Mouse (Mus musculus): ENCODE results near the gene Mia. TPM values are rescaled to one million over a fixed set of nuclear protein-coding genes. Genes with fewer than 3 reads are reported as not detected.

The Mia gene
- polyA plus RNA-seq, 1 experiment from 2014 or later, result 11.1 TPM

DNA sequence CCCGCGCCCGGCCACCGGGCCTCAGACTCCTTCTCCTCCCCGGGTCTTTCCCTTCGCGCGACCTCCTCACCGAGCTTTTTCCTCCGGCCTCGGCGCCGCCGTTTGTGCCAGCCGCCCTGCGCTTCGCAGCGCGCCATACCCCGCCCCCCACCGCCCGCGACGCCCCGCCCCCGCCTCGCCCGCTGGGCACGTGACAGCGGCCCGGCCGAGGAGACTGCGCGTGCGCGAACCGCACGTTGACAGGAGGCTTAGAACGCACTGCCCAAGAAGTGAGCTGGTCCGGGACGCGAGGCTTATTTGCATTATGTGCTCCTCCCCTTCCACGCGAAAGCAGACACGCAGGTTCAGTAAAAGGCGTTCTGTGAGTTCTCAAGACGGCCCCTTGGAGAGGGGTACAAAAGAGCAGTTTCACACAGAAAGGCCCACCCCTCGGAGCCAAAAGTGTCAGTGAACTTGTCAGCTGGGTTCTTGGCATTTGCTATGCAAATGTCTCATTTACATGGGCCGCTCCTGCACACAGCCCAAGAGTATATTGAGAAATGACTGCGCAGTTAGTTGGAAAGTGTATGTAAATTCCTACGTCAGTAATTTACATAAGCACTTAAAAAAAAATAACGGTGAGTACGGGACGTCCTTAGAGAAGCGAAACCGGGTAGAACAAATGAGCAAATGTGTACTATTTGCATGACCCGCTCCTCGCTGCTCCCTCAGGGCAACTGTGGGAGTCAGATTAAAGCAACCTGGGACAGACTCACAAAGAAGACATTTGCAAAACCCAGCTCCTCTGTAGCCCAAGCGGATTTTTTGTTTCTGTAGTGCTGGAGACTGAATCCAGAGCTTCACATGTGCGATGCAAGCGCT lies 14.1 kb downstream of the Mia start, which contains the start of gene Egln2:
Egln2 (minus strand) TSS at position 189 of the 861 bp plus-strand sequence.
- peak within 1 kb of the TSS; percentile 72 for H3K4me3 ChIP-seq (ENCODE audit: low read depth, low read length)
- WGBS, result 1% methylated on average over 60 of the region's 61 CpGs

DNA sequence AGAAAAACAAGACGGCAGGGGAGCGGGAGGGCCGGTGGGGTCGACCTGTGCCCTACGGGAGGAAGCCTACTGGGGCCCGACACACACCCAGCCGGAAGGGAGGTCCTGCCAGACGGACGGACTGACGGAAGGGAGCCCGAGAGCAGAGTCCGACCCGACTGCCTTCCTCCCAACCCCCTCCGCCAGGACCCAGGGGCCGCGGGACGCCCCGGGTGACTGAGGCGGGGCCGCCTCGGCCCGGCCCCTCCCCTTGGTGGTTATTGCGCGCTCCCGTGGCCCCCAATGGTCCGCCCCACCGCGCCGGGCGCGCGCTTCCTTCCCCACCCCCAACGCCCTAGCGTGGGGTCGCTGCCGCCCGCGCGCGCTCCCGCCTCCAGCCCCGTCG lies 14.7 kb downstream of the Mia start:
- WGBS, result 1% methylated on average over 25 of the region's 43 CpGs
- Histone ChIP-seq H3K4me2 (ENCODE audit: low read length) (peak overlapping the region; percentile 89), H3K9me3 (ENCODE audit: control insufficient read depth, low read length) (no peaks in the 10 kb centered on the region), H3K4me3 (ENCODE audit: low read depth, low read length) (peak overlapping the region; percentile 72), H3K9ac (ENCODE audit: low read length) (peak overlapping the region; percentile 87), H3K27ac (ENCODE audit: low read depth) (peak overlapping the region; percentile 98), H3K36me3 (ENCODE audit: control insufficient read depth, insufficient read depth, low read length) (peaks cover 43% of the 10 kb centered on the region), H3K4me1 (replicated peaks; ENCODE audit: control insufficient read depth, insufficient read depth, low read length) (peaks cover 35% of the 10 kb centered on the region), H3K27me3 (replicated peaks; ENCODE audit: control insufficient read depth, insufficient read depth, low read length) (no peaks in the 10 kb centered on the region)
- DNase-seq (ENCODE audit: low spot score) (no peak), ATAC-seq (replicated peaks; ENCODE audit: low FRiP score, low TSS enrichment, low read depth) (peak; percentile 84)

More for the DNA sequence above, 14.1 kb downstream of the Mia start, which contains the start of gene Egln2:
- H3K27ac ChIP-seq (ENCODE audit: low read depth), result peak within 1 kb of the TSS; percentile 98
- peak within 1 kb of the TSS; percentile 87 for H3K9ac ChIP-seq (ENCODE audit: low read length)
- H3K36me3 ChIP-seq (ENCODE audit: control insufficient read depth, insufficient read depth, low read length), result peaks cover 47% of the 10 kb centered on the region
- no peaks in the 10 kb centered on the region for H3K9me3 ChIP-seq (ENCODE audit: control insufficient read depth, low read length)
- H3K4me2 ChIP-seq (ENCODE audit: low read length), result peak within 1 kb of the TSS; percentile 89
- DNase-seq (ENCODE audit: low spot score), result peak; percentile 96
- peak; percentile 87 for ATAC-seq (replicated peaks; ENCODE audit: low FRiP score, low TSS enrichment, low read depth)
- peaks cover 35% of the 10 kb centered on the region for H3K4me1 ChIP-seq (replicated peaks; ENCODE audit: control insufficient read depth, insufficient read depth, low read length)
- no peaks in the 10 kb centered on the region for H3K27me3 ChIP-seq (replicated peaks; ENCODE audit: control insufficient read depth, insufficient read depth, low read length)

DNA sequence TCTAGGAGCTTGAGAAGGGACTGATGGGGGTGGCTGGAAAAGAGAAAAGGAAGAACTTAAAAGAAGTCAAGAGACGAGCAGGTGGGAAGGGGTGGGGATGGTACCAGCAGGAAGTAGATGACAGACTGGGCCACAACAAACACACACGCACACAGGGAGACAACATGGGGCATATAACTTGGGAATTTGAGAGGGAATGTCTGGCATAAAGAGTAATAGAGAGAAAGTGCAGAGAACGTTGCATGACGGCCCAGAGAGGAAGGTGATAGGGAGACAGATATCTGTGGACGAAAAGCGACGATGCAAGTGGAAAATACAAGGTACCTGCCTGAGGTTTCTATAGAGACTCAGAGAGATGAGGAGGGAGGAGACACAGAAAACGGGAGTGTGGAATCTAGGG lies 15.3 kb downstream of the Mia start:
- ATAC-seq (replicated peaks; ENCODE audit: low FRiP score, low TSS enrichment, low read depth) (no peak), DNase-seq (ENCODE audit: low spot score) (no peak)
- peak overlapping the region; percentile 72 for H3K4me3 ChIP-seq (ENCODE audit: low read depth, low read length)
- no peaks in the 10 kb centered on the region for H3K9me3 ChIP-seq (ENCODE audit: control insufficient read depth, low read length)
- no peaks in the 10 kb centered on the region for H3K27me3 ChIP-seq (replicated peaks; ENCODE audit: control insufficient read depth, insufficient read depth, low read length)
- H3K27ac ChIP-seq (ENCODE audit: low read depth), result peak overlapping the region; percentile 98
- peak overlapping the region; percentile 87 for H3K9ac ChIP-seq (ENCODE audit: low read length)
- WGBS, result 2% methylated on average over 8 of the region's 8 CpGs
- peak overlapping the region; percentile 89 for H3K4me2 ChIP-seq (ENCODE audit: low read length)
- H3K4me1 ChIP-seq (replicated peaks; ENCODE audit: control insufficient read depth, insufficient read depth, low read length), result peaks cover 35% of the 10 kb centered on the region
- H3K36me3 ChIP-seq (ENCODE audit: control insufficient read depth, insufficient read depth, low read length), result peaks cover 38% of the 10 kb centered on the region

DNA sequence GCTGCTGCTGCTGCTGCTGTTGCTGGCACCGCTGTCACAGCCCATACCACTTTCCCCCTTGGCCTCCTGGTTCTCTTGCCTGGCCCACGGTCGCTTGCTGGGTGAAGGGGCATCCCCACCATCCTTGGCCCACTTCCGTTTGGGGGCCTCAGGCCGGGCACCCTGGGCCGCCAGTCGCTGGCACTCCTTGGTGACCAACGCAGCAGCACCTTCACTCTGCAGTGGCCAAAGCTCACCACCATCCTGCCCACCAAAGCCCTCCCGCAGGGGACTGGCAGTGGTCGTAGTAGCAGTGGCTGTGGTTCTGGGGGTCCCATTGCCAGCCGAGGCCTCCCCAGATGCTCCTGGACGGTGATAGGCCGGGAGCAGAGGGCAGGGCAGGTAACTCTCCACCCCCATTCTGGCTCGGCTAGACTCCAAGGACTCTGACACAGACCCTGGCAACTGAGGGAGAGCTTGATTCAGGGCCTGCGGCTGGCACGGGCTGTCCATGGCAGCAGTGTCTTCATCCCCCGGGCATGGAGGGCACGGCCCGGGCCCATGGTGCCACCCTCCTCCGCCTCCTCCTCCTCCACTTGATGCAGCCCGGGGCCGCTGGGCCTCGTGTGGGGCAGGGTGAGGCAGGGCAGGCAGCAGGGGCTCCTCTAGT lies 15.8 kb downstream of the Mia start:
- H3K4me3 ChIP-seq (ENCODE audit: low read depth, low read length), result peak overlapping the region; percentile 72
- no peak for ATAC-seq (replicated peaks; ENCODE audit: low FRiP score, low TSS enrichment, low read depth)
- 73% methylated on average over 22 of the region's 23 CpGs for WGBS
- H3K9ac ChIP-seq (ENCODE audit: low read length), result peak overlapping the region; percentile 87
- H3K27me3 ChIP-seq (replicated peaks; ENCODE audit: control insufficient read depth, insufficient read depth, low read length), result no peaks in the 10 kb centered on the region
- peak overlapping the region; percentile 89 for H3K4me2 ChIP-seq (ENCODE audit: low read length)
- peaks cover 39% of the 10 kb centered on the region for H3K4me1 ChIP-seq (replicated peaks; ENCODE audit: control insufficient read depth, insufficient read depth, low read length)
- no peak overlapping the region for H3K27ac ChIP-seq (ENCODE audit: low read depth)
- H3K9me3 ChIP-seq (ENCODE audit: control insufficient read depth, low read length), result no peaks in the 10 kb centered on the region
- DNase-seq (ENCODE audit: low spot score), result no peak
- H3K36me3 ChIP-seq (ENCODE audit: control insufficient read depth, insufficient read depth, low read length), result peaks cover 36% of the 10 kb centered on the region

DNA sequence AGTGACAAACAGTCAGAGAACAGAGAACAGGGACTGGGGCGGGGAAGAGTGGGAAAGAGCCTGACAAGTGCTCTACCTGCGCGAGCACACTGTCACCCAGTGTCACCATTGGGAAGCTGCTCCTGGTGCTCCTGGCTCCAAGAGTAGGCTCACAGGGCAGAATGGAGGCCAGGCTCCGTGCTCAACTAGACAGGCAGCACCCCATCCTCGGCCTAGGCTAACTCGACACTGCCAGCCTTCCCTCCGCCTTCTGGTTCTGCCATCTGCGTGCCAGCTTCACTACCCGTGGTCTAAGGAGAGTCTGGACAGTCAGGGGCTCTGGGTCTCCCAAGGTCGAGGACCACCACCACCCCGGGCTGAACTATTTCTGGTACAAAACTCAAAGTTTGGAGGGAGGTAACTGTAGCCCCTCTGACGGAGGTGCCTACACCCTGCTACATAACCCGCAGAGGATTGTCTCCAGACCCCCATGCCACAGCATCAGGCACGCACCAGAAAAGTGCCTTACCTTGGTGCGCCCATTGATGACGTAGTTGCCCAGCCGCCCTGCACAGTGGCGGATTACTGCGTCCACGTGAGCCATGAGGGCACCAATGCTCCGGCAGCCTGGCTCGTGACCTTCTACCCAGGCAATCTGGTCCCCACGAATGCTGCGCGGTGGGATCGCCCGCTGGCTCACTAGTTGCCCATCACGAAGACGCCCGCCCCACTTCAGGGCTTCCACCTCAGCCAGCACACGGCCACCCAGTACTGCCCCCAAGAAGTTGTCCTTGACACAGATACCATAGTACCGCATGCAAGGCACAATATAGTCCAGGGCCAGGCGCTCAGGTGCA lies 16.6 kb downstream of the Mia start:
- peaks cover 36% of the 10 kb centered on the region for H3K36me3 ChIP-seq (ENCODE audit: control insufficient read depth, insufficient read depth, low read length)
- no peaks in the 10 kb centered on the region for H3K9me3 ChIP-seq (ENCODE audit: control insufficient read depth, low read length)
- ATAC-seq (replicated peaks; ENCODE audit: low FRiP score, low TSS enrichment, low read depth) (no peak), DNase-seq (ENCODE audit: low spot score) (no peak)
- peaks cover 41% of the 10 kb centered on the region for H3K4me1 ChIP-seq (replicated peaks; ENCODE audit: control insufficient read depth, insufficient read depth, low read length)
- H3K27ac ChIP-seq (ENCODE audit: low read depth), result no peak overlapping the region
- 0 out of 2 replicates have a peak overlapping the region, but pooled peaks have one; percentile 13 for H3K9ac ChIP-seq (ENCODE audit: low read length)
- H3K4me3 ChIP-seq (ENCODE audit: low read depth, low read length), result peak overlapping the region; percentile 72; the same call in 1 of the 2 replicates
- H3K27me3 ChIP-seq (replicated peaks; ENCODE audit: control insufficient read depth, insufficient read depth, low read length), result no peaks in the 10 kb centered on the region
- H3K4me2 ChIP-seq (ENCODE audit: low read length), result peak overlapping the region; percentile 89
- 77% methylated on average over 33 of the region's 33 CpGs for WGBS

GRCm38 (mm10) chr7:27163450-27163805 lies 17.5 kb downstream of the Mia start:
- Histone ChIP-seq H3K9me3 (ENCODE audit: control insufficient read depth, low read length) (no peaks in the 10 kb centered on the region), H3K27ac (ENCODE audit: low read depth) (no peak overlapping the region), H3K36me3 (ENCODE audit: control insufficient read depth, insufficient read depth, low read length) (peaks cover 44% of the 10 kb centered on the region), H3K4me2 (ENCODE audit: low read length) (peak overlapping the region; percentile 89), H3K9ac (ENCODE audit: low read length) (0 out of 2 replicates have a peak overlapping the region, but pooled peaks have one; percentile 13), H3K4me3 (ENCODE audit: low read depth, low read length) (no peak overlapping the region), H3K4me1 (replicated peaks; ENCODE audit: control insufficient read depth, insufficient read depth, low read length) (peaks cover 41% of the 10 kb centered on the region), H3K27me3 (replicated peaks; ENCODE audit: control insufficient read depth, insufficient read depth, low read length) (no peaks in the 10 kb centered on the region)
- 80% methylated on average over 5 of the region's 5 CpGs for WGBS
- no peak for DNase-seq (ENCODE audit: low spot score)
- no peak for ATAC-seq (replicated peaks; ENCODE audit: low FRiP score, low TSS enrichment, low read depth)

DNA sequence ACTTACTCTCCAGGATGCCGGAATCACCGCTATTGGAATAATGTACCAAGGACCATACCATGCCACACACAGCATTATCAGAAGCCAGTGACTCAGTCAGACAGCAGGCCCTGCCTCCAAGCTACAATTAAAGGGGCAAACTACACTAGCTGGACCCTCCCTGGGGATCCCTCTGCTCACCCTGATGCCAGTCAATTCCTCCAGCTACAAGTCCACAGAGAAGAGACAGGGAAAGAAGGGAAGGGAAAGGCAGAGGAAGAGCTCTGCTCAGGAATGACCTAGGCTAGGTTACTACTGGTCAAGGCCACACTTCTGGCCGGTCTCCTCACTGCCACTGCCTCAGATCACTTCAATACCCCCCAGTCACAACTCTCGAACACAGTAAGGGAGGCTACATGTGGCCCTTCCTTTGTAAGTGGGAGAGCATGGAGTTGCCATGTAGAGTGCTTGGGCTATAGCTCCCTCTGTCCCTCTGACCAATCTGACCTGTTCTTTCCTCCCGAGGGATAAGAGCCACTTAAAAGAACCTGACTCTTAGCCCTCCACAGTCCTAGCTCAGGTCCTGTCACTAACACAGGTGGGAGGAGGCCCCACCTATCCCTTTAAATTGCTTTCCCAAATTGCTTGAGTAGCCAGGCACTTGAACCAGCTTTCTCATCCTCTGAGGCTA lies 18.0 kb downstream of the Mia start:
- Histone ChIP-seq H3K27ac (ENCODE audit: low read depth) (no peak overlapping the region), H3K36me3 (ENCODE audit: control insufficient read depth, insufficient read depth, low read length) (peaks cover 49% of the 10 kb centered on the region), H3K4me2 (ENCODE audit: low read length) (peak overlapping the region; percentile 89; the same call in 1 of the 2 replicates), H3K9me3 (ENCODE audit: control insufficient read depth, low read length) (no peaks in the 10 kb centered on the region), H3K4me1 (replicated peaks; ENCODE audit: control insufficient read depth, insufficient read depth, low read length) (peaks cover 41% of the 10 kb centered on the region), H3K9ac (ENCODE audit: low read length) (no peak overlapping the region), H3K27me3 (replicated peaks; ENCODE audit: control insufficient read depth, insufficient read depth, low read length) (no peaks in the 10 kb centered on the region), H3K4me3 (ENCODE audit: low read depth, low read length) (no peak overlapping the region)
- WGBS, result 79% methylated on average over 5 of the region's 5 CpGs
- no peak for ATAC-seq (replicated peaks; ENCODE audit: low FRiP score, low TSS enrichment, low read depth)
- no peak for DNase-seq (ENCODE audit: low spot score)

DNA sequence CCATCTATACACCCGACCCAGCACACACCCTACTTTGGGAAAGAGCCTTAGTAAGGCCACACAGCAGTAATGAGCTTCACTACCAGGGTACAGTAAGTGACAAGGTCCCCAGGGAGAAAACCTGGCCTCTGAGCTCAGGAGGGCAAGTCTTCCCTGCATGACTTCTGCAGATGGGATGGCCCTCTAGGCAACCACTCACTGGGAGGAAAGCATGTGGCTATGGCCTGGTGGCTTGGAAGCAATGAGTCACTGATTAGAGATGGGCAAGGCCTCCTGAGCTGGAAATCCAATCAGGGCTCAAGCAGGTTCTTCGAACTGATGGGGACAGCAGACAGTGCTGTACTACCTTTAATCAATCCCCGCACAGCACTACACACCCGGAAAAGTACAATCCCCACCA lies 19.2 kb downstream of the Mia start:
- H3K4me1 ChIP-seq (replicated peaks; ENCODE audit: control insufficient read depth, insufficient read depth, low read length), result peaks cover 37% of the 10 kb centered on the region
- no peak overlapping the region for H3K27ac ChIP-seq (ENCODE audit: low read depth)
- 83% methylated on average over 4 of the region's 4 CpGs for WGBS

More for the DNA sequence above, 19.2 kb downstream of the Mia start:
- H3K4me3 ChIP-seq (ENCODE audit: low read depth, low read length), result no peak overlapping the region
- no peaks in the 10 kb centered on the region for H3K9me3 ChIP-seq (ENCODE audit: control insufficient read depth, low read length)
- peaks cover 57% of the 10 kb centered on the region for H3K36me3 ChIP-seq (ENCODE audit: control insufficient read depth, insufficient read depth, low read length)
- ATAC-seq (replicated peaks; ENCODE audit: low FRiP score, low TSS enrichment, low read depth) (no peak), DNase-seq (ENCODE audit: low spot score) (no peak)
- H3K9ac ChIP-seq (ENCODE audit: low read length), result no peak overlapping the region
- H3K4me2 ChIP-seq (ENCODE audit: low read length), result no peak overlapping the region
- H3K27me3 ChIP-seq (replicated peaks; ENCODE audit: control insufficient read depth, insufficient read depth, low read length), result no peaks in the 10 kb centered on the region

Data from intestine, embryonic 14.5 days (tissue).